Mouse (Mus musculus) cerebellum, adult (tissue): ENCODE data around the gene N4bp1.
A peak's percentile ranks its signal among the peaks of the same experiment; 100 is the strongest.

Experiments used
- ATAC-seq: cut with Nextera tagmentation; 2 replicates; pipeline ENCODE4 v1.9.2; 2017; ENCODE audit warnings: mild to moderate bottlenecking, moderate library complexity, mixed read lengths; ENCODE audit not compliant: insufficient number of reproducible peaks, low FRiP score, low TSS enrichment

The N4bp1 gene

GRCm38 (mm10) chr8:86897726-86898419 lies 12.8 kb upstream of the N4bp1 start:
- ATAC-seq, result no peak

- no peak for ATAC-seq
Measured at GRCm38 (mm10) chr8:86895390-86895789, 10.3 kb upstream of the N4bp1 start.

DNA sequence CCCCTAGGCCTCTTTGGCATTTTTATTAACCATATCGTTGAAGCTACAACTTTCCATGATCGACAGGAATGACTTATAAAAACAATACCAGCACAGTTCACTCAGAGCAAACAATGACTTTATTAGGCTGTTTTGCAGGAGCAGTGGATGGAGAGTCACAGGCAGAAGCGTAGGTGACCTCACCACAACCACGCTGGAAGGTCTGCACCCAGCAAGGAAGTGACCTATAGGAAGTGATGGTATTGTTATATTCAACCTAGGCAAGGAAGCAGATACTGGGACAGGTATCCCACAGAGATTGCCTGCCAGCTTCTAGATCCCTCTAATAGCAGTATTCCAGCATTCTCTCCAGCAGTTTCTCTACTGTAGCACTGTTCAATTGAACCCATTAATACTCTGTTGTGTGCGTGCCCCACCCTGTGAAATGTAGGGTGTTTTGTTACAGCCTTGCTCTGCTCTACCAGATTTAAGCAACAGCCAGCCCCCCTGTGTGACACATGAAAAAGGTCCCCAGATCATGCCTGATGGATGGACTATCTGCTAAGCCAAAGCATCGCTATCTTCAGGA lies 9.2 kb upstream of the N4bp1 start:
- no peak for ATAC-seq

- ATAC-seq, result no peak
Measured at GRCm38 (mm10) chr8:86893554-86893953, 8.5 kb upstream of the N4bp1 start.

DNA sequence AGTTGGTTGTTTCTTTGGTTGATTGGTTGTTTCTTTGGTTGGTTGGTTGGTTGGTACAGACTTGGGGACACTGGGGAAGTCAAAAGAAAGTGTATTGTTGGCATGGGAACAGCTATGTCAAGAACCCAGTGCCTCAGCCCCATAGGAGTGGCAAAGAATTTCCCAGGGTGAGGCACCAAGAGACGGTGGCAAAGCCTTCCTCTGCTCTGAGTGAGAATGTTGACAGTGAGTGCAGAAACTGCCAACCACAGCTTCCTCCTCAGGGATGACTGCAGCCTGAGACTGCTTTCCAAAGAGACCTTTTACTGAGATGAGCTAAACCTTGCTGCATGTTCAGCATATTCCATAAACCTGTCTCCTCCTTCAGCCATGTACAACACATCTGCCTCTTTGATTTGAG lies 6.5 kb upstream of the N4bp1 start:
- ATAC-seq, result no peak

DNA sequence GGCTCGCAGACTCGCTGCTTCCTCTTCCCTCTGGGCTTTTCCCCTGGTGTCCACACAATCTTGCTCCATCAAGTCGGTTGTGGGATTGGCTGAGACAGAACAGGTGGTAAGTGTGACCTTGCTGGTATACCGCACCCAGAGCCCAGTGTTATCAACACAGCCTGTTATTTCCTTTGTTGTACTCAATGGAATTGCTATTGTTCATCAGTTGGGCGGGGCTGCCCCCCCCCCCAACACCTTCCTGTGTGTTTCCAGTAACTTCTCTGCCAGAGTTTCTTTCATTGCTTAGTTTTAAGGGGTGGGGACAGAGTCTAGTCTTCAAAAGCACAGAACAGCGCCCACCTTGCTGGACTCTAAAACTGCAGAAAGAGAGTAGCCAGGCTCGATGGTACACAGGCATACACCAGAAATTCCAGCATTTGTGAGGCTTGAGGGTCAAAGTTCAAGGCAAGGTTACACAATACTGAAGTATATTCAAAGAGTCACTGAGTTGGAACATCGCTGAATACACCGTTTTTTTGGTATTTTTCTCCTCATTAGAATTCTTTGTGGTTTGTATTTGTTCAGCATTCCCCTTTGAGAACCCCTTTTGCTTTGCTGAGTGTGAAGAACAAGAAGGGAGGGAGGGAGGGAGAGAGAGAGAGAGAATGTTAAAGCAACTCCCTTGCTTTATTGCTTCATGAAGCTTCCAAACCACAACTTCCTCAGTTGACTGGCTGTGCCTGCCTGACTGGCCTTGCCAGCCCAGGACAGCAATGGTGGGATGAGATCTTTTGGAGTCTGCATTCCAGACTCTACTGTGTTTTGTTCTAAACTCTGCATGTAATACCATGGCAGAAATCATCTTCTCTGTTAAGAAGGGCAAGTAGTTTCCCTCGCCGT lies 3.2 kb upstream of the N4bp1 start:
- ATAC-seq, result no peak

- no peak for ATAC-seq
Measured at GRCm38 (mm10) chr8:86884067-86884466, 991 bp downstream of the N4bp1 start.

- ATAC-seq, result no peak
Measured at GRCm38 (mm10) chr8:86882568-86883478, 2.2 kb downstream of the N4bp1 start.

DNA sequence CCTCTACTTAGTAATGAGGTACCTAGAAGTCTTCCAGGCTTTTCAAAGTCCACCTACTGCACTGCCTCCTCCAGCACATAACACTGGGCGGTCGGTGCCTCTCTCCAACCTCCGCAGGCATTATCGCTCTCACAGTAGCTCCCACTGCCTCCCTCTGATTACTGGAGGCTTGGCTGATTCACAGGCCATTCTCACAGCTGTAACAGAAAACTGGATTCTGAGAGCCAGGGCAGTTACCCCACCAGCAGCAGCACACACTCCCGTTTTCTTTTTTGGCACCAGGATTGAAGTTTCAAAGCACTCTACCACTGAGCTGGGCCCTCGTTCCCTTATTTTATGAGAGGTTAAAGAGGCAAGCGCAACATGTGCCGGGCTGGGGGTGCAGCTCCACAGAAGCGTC lies 3.1 kb downstream of the N4bp1 start:
- ATAC-seq, result no peak

DNA sequence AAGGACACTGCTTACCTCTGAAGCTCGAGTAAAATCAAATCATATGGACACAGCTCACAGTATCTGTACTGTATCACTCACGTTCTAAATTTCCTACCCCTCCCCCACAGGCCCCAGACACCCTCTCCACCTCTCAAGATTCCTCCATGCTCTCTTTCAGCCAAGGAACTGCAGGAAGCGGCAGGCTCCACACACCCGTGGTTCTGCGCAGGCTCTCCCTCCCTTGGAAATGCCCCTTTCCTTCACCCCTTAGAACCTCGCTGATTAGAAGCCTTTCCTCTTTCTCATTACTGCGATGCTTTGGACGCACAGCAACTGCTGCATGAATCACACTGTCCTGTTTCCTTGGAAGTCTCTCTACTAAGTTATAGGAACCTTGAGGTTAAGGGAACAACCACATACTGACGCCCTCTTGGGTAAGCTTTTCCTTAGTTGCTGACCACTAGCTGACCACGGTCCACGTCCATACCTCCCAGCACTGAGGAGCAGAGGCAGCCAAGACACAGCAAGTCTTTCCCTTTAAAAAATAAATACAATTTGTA lies 3.9 kb downstream of the N4bp1 start:
- ATAC-seq, result no peak

DNA sequence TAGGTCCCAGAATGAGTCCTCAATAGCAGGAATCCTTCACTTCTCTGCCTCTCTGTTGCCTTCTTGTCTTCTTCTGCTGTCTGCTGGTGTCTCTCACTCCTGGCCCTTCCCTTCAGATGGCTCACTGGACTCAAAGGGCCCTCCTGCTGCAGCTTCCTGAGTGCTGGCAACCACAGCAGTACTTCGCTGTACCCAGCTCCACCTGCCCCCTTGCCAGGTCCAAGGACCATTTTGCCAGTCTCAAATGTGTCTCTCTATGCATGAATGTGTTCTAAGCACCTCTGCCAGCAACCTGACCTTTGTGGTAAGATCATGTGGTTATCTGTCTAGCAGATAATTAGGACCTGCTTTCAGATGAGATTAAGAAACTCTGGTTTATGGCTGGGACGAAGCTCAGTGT lies 8.2 kb downstream of the N4bp1 start:
- peak; percentile 80 for ATAC-seq

- no peak for ATAC-seq
Measured at GRCm38 (mm10) chr8:86874055-86874454, 11.0 kb downstream of the N4bp1 start.

DNA sequence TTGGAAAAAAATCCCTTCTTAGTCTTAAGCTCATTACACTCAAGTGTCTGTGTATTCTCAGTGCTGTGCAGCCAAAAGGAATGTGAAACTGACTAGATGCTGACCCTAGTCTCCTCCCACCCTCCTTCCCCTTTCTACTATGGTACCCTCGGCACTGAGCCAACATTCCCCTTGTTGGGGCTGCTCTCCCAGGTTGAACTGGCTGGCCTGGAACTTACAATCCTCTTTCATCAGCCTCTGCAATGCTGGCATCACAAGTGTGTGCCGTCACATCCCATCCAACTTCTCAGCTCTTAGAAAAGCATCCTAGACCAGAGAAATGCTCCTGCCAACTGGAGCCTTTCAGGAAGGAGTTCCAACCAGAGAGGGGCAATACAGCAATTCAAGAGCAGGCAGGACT lies 11.9 kb downstream of the N4bp1 start:
- no peak for ATAC-seq

GRCm38 (mm10) chr8:86872097-86872815 lies 12.8 kb downstream of the N4bp1 start:
- ATAC-seq, result peak; percentile 71

- no peak for ATAC-seq
Measured at GRCm38 (mm10) chr8:86871421-86871820, 13.6 kb downstream of the N4bp1 start.

- ATAC-seq, result no peak
Measured at GRCm38 (mm10) chr8:86870771-86871170, 14.3 kb downstream of the N4bp1 start.

GRCm38 (mm10) chr8:86868041-86868440 lies 17.0 kb downstream of the N4bp1 start:
- no peak for ATAC-seq

GRCm38 (mm10) chr8:86864764-86865163 lies 20.3 kb downstream of the N4bp1 start:
- ATAC-seq, result no peak

- no peak for ATAC-seq
Measured at GRCm38 (mm10) chr8:86862837-86863236, 22.2 kb downstream of the N4bp1 start.
